Mouse (Mus musculus) heart, adult 18-20 months (tissue): ENCODE results near the gene Rsu1. TPM values are rescaled to one million over a fixed set of nuclear protein-coding genes. Genes with fewer than 3 reads are reported as not detected.

Source experiments
- DNase-seq, 2 experiments: peaks; one replicate each; pipeline ENCODE4 v3.0.0; 2021 to 2022; ENCODE audit warnings: mixed read lengths in 1 of 2
- total RNA-seq, 2 experiments: library from RNA; stranded (reverse); gene quantifications; 2 replicates each; pipeline ENCODE4 v1.2.3; 2021

Rsu1 gene
- total RNA-seq, 2 experiments from 2014 or later: 35.9 to 48.6 TPM

GRCm38 (mm10) chr2:13168743-13169142 lies 102.5 kb downstream of the Rsu1 start:
- DNase-seq: peak; percentile 14 to 64

DNA sequence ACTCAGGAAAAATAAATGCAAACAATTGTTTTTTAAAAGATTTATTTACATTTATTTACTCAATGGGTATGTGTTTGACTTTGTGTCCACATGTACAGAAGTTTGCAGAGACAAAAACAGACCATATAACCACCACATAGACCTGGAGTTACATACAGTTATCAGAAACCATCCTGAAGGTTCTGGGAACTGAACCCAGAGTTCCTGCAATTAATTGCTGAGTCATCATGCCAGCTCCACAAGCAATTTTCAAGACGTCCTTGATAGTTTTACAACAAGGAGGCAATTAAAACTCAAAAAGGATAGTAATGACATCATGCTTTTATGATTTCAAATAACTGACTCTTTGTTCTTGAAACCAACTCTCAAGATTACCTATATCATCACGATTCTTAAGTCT lies 109.5 kb downstream of the Rsu1 start:
- no peak for DNase-seq

GRCm38 (mm10) chr2:13145245-13145644 lies 126.0 kb downstream of the Rsu1 start:
- no peak for DNase-seq

- DNase-seq: no peak
Measured at GRCm38 (mm10) chr2:13134890-13135289, 136.3 kb downstream of the Rsu1 start.

DNA sequence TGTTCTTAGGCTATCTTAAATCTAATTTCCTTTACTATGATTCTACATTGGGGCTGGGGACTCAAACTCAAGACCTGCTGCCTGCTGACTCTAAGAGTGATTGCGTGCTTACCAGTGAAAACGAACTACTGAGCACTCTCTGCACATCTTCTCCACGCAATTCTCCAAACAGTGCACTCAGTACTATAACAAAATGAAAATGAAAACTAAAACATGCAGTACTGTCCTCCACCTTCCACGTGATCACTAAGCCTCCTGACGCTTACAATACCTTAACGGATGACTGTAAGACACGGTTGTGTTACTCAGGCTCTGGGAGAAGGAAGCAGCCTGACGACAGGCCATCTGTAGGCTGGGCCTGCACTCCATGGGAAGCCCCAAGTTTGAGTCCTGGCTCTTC lies 138.4 kb downstream of the Rsu1 start:
- no peak for DNase-seq

DNA sequence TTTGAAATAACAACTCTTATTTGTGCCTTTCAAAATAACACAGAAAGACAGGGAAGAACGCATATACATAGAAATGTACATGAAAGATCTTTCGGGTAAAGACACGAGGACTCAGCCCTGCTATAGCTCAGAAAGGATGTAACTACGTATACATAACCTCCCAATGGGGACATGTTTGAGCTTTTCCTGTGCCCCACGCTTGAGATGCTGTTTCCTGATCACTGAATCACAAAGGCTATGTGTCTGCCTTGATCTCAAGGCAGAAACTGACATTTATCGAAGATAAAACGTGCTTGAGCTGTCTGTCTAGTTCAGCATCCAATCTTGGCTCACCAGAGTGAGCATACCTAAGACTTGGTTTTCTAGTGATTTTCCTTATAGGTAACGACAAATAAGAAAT lies 138.8 kb downstream of the Rsu1 start:
- DNase-seq: no peak

DNA sequence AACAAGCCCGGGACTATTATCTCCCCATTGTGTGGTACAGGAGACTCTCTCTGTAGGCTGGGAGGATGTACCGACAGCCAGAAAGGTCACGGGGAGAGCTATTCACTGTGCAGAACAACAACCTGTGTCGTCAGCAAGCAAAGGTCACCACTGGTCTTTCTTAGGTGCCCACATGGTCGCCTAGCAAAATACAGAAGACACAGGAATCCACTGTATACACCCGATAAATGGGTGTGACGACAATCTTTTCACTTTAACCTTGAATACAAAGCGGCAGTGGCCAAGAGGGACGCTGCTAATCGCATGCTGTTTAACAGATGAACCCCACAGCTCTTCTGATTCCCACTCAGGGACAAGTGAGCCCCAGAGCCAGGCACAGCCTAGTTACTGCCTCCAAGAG lies 141.4 kb downstream of the Rsu1 start:
- DNase-seq: no peak

- DNase-seq: no peak
Measured at GRCm38 (mm10) chr2:13129337-13129736, 141.9 kb downstream of the Rsu1 start.

- DNase-seq: no peak
Measured at GRCm38 (mm10) chr2:13120461-13120860, 150.8 kb downstream of the Rsu1 start.

GRCm38 (mm10) chr2:13117896-13118295 lies 153.3 kb downstream of the Rsu1 start:
- no peak for DNase-seq

GRCm38 (mm10) chr2:13106531-13106930 lies 164.7 kb downstream of the Rsu1 start:
- DNase-seq: no peak

DNA sequence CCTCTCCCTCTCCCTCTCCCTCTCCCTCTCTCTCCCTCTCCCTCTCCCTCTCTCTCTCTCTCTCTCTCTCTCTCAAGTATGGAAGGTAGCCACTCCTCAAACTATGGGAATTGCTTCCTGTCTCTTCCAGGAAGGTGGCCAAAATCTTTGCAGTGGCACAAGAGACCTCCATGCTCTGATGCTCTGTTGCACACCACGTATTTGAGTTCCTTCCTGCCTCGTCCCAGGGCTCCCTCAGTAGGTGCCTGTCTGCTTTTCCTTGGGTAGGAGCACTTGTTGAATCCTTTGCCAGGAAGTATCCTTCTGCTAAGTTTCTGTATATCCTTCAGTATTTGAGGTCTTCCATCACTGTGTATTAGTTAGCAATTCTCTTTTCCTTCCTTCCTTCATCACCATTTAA lies 166.8 kb downstream of the Rsu1 start:
- DNase-seq: no peak

DNA sequence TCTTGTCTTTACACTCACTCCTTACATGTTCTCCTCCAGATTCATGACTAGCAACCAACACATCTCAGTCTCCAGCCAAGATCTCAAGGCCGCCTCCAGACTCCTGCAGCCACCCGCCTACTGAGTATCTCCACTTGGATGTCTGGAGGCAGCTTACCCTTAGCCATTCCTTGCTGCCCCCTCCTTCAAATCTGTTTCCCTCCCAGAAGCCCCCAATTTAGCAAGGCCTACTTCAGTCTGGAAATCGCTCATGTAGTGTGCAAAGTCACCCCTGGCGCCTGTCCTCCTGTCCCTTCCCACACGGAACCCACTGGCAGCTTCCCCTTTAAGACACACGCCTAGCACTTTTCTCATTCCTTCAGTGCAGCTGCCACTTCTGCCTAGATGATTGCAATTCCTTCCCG lies 167.4 kb downstream of the Rsu1 start:
- no peak for DNase-seq

GRCm38 (mm10) chr2:13094045-13094444 lies 177.2 kb downstream of the Rsu1 start:
- no peak for DNase-seq

DNA sequence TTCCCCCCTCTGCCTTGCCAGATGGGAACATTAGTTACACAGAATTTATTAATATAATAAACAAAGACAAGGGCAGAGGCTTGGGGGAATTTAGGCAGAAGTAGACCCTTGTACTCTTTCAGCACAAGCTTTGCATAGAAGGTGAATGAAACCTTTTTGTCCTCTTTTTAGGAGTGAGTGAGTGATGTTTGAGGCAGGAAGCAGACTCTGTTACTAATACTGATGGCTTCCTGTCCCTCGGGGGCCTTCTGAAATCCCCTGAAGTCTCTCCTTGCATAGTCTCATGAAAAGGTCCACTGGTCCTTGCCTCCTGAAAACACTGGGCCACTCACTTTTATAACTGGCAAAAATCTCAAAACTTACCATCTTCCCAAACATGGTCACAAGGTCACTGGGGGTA lies 177.6 kb downstream of the Rsu1 start:
- DNase-seq: no peak

GRCm38 (mm10) chr2:13091399-13092015 lies 179.7 kb downstream of the Rsu1 start:
- DNase-seq: no peak

DNA sequence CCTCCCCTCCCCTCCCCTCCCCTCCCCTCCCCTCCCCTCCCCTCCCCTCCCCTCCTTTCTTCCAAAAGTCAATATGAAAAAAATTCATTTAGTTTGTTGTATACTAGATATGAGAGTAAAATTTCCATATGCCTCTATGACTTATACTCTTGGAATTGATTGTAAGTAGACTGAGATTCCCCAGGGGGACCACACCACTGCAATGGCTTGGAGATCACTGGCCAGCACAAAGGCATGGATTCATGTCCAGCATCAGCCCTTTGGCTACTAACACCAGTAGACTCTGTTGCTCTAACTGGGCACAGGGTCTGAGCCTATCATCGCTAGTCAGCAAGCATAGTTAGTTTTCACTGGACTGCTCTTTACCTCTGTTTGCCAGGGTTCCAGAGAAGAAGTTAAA lies 180.4 kb downstream of the Rsu1 start:
- DNase-seq: no peak

DNA sequence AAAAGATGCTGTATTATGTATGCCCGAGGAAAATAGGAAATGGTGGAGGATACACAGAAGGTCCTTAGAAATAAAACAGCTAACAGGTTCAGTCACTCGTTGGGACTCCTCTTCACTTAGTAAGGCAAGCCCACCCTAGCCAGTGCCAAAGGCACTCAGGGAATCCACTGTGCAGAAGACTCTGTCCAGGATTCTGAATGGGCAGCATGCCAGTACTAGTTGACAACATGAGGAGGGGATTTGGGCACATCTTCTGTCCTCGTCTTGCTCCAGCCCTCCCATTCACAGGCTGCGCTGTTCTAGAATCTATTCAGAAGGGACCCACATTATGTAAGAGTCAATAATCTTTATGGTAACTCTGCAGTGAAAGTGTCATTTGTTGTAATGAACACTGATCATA lies 181.4 kb downstream of the Rsu1 start:
- DNase-seq: no peak

GRCm38 (mm10) chr2:13088266-13088665 lies 182.9 kb downstream of the Rsu1 start:
- DNase-seq: no peak

- DNase-seq: no peak
Measured at GRCm38 (mm10) chr2:13087811-13088210, 183.4 kb downstream of the Rsu1 start.

GRCm38 (mm10) chr2:13084223-13084622 lies 187.0 kb downstream of the Rsu1 start:
- no peak for DNase-seq

DNA sequence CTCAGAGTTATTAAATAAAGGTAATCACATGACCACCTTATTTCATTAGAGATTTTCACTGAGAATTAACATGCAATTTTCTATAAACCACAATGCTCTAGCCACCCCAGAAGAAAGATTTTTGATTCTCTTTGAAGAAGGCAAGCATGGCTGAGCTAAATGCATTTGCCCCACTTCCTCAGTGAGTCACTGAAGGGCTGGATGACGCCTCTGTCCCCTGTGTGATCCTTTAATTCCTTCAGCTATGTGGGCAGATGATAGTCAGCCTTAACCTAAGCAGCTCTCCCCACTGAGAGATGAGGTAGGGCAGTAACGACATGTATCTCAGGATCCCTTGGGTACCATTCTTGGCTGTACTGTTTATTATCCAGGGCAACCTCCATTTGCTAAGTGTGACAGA lies 190.7 kb downstream of the Rsu1 start:
- DNase-seq: no peak

GRCm38 (mm10) chr2:13072243-13072642 lies 199.0 kb downstream of the Rsu1 start:
- DNase-seq: no peak

DNA sequence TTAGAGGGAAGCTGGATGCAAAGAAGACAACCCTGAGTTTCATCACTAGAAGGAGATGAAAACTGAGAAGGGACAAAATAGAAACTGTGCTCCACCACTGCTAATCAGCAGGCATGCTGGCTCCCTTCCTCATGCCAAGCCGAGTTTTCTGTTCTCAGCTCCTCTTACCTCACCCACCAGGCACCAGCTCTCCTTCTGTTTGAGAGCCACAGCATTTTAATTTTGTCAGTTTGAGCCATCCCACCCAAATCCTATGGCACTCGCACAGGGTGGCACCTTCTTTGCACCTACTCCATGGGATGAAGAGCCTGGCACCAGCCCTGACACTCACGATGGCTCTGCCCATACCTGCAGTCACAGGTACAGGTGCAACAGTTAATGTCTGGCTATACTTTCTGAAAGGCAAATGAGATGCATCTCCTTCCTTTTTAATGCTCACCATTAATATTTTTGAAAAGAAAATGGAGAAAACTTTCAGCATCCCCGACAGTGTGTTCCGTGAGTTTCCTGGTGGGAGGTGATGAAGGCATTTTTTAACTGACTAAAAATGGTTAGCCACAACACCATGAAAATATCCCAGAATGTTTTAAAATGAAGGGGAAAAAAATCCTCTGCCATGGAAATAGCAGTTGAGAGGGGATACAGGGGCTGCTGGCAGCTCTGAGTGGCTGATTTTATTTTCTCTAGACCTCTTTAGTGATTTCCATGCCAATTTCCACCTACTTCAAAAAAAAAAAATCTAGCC lies 210.6 kb downstream of the Rsu1 start:
- no peak for DNase-seq
